Mouse (Mus musculus): Measurements from ENCODE around the gene Olfr1414. TPM values are rescaled to one million over a fixed set of nuclear protein-coding genes. Genes with fewer than 3 reads are reported as not detected.

The Olfr1414 gene
- polyA plus RNA-seq, 1 experiment from 2014 or later, result not detected

GRCm38 (mm10) chr1:92485013-92485412 lies 33.4 kb downstream of the Olfr1414 start, which contains the start of gene Olfr1416:
Gene Olfr1416 (minus strand): TSS chr1:92485113.
- H3K4me2 ChIP-seq (replicated peaks; ENCODE audit: low read depth, low read length), result no peak within 1 kb of the TSS
- H3K27me3 ChIP-seq (ENCODE audit: control insufficient read depth, insufficient read depth, low read length), result no peaks in the 10 kb centered on the region
- no peak within 1 kb of the TSS for H3K27ac ChIP-seq (ENCODE audit: low read depth, low read length)
- no peak for ATAC-seq (ENCODE audit: low FRiP score, low TSS enrichment)
- no peak within 1 kb of the TSS for H3K9ac ChIP-seq (ENCODE audit: low read depth, low read length)
- H3K9me3 ChIP-seq (ENCODE audit: control insufficient read depth, low read length), result peaks cover 2% of the 10 kb centered on the region; the same call in 1 of the 2 replicates
- H3K4me3 ChIP-seq (ENCODE audit: low read length), result no peak within 1 kb of the TSS
- no peaks in the 10 kb centered on the region for H3K36me3 ChIP-seq (ENCODE audit: control insufficient read depth, insufficient read depth, low read length)
- no peaks in the 10 kb centered on the region for H3K4me1 ChIP-seq (ENCODE audit: control insufficient read depth, insufficient read depth, low read length)

GRCm38 (mm10) chr1:92474066-92474578 lies 44.3 kb downstream of the Olfr1414 start:
- H3K4me3 ChIP-seq (ENCODE audit: low read length), result peak overlapping the region; percentile 97
- peaks cover 21% of the 10 kb centered on the region for H3K36me3 ChIP-seq (ENCODE audit: control insufficient read depth, insufficient read depth, low read length)
- H3K27ac ChIP-seq (ENCODE audit: low read depth, low read length), result no peak overlapping the region
- H3K9me3 ChIP-seq (ENCODE audit: control insufficient read depth, low read length), result no peaks in the 10 kb centered on the region
- peak overlapping the region; percentile 93 for H3K4me2 ChIP-seq (replicated peaks; ENCODE audit: low read depth, low read length)
- no peaks in the 10 kb centered on the region; the same call in 1 of the 2 replicates for H3K27me3 ChIP-seq (ENCODE audit: control insufficient read depth, insufficient read depth, low read length)
- WGBS, result 5% methylated on average over 10 of the region's 10 CpGs
- peak; percentile 65 for ATAC-seq (ENCODE audit: low FRiP score, low TSS enrichment)
- peaks cover 9% of the 10 kb centered on the region for H3K4me1 ChIP-seq (ENCODE audit: control insufficient read depth, insufficient read depth, low read length)
- peak overlapping the region; percentile 95 for H3K9ac ChIP-seq (ENCODE audit: low read depth, low read length)

- Histone ChIP-seq H3K27ac (ENCODE audit: low read depth, low read length) (peak within 1 kb of the TSS; percentile 59; the same call in 1 of the 2 replicates), H3K9ac (ENCODE audit: low read depth, low read length) (peak within 1 kb of the TSS; percentile 95), H3K4me2 (replicated peaks; ENCODE audit: low read depth, low read length) (peak within 1 kb of the TSS; percentile 93), H3K4me3 (ENCODE audit: low read length) (peak within 1 kb of the TSS; percentile 97), H3K36me3 (ENCODE audit: control insufficient read depth, insufficient read depth, low read length) (peaks cover 26% of the 10 kb centered on the region), H3K27me3 (ENCODE audit: control insufficient read depth, insufficient read depth, low read length) (no peaks in the 10 kb centered on the region; the same call in 1 of the 2 replicates), H3K4me1 (ENCODE audit: control insufficient read depth, insufficient read depth, low read length) (peaks cover 9% of the 10 kb centered on the region), H3K9me3 (ENCODE audit: control insufficient read depth, low read length) (no peaks in the 10 kb centered on the region)
- ATAC-seq (ENCODE audit: low FRiP score, low TSS enrichment), result peak; percentile 96
- WGBS, result under 1% methylated on average over 67 of the region's 67 CpGs
Observed at GRCm38 (mm10) chr1:92473165-92474041, 45.1 kb downstream of the Olfr1414 start, which contains the start of gene Ndufa10. Gene Ndufa10 (minus strand): TSS chr1:92473860.

- Histone ChIP-seq H3K4me2 (replicated peaks; ENCODE audit: low read depth, low read length) (no peak overlapping the region), H3K9me3 (ENCODE audit: control insufficient read depth, low read length) (no peaks in the 10 kb centered on the region), H3K4me1 (ENCODE audit: control insufficient read depth, insufficient read depth, low read length) (peaks cover 6% of the 10 kb centered on the region), H3K36me3 (ENCODE audit: control insufficient read depth, insufficient read depth, low read length) (peaks cover 71% of the 10 kb centered on the region), H3K4me3 (ENCODE audit: low read length) (no peak overlapping the region), H3K27ac (ENCODE audit: low read depth, low read length) (no peak overlapping the region), H3K9ac (ENCODE audit: low read depth, low read length) (no peak overlapping the region), H3K27me3 (ENCODE audit: control insufficient read depth, insufficient read depth, low read length) (no peaks in the 10 kb centered on the region)
- ATAC-seq (ENCODE audit: low FRiP score, low TSS enrichment), result no peak
- WGBS, result 80% methylated on average over 4 of the region's 4 CpGs
Observed at GRCm38 (mm10) chr1:92468891-92469290, 49.6 kb downstream of the Olfr1414 start.

- Histone ChIP-seq H3K9ac (ENCODE audit: low read depth, low read length) (no peak overlapping the region), H3K27me3 (ENCODE audit: control insufficient read depth, insufficient read depth, low read length) (no peaks in the 10 kb centered on the region), H3K4me3 (ENCODE audit: low read length) (no peak overlapping the region), H3K36me3 (ENCODE audit: control insufficient read depth, insufficient read depth, low read length) (peaks cover 90% of the 10 kb centered on the region), H3K4me2 (replicated peaks; ENCODE audit: low read depth, low read length) (no peak overlapping the region), H3K27ac (ENCODE audit: low read depth, low read length) (no peak overlapping the region), H3K4me1 (ENCODE audit: control insufficient read depth, insufficient read depth, low read length) (no peaks in the 10 kb centered on the region), H3K9me3 (ENCODE audit: control insufficient read depth, low read length) (0 out of 2 replicates have a peak, but pooled peaks cover 3% of the 10 kb centered on the region)
- WGBS, result 90% methylated on average over 6 of the region's 6 CpGs
- no peak for ATAC-seq (ENCODE audit: low FRiP score, low TSS enrichment)
Observed at GRCm38 (mm10) chr1:92458416-92458815, 60.0 kb downstream of the Olfr1414 start.

- Histone ChIP-seq H3K27me3 (ENCODE audit: control insufficient read depth, insufficient read depth, low read length) (no peaks in the 10 kb centered on the region), H3K9ac (ENCODE audit: low read depth, low read length) (no peak overlapping the region), H3K4me2 (replicated peaks; ENCODE audit: low read depth, low read length) (no peak overlapping the region), H3K36me3 (ENCODE audit: control insufficient read depth, insufficient read depth, low read length) (peaks cover 90% of the 10 kb centered on the region), H3K4me1 (ENCODE audit: control insufficient read depth, insufficient read depth, low read length) (no peaks in the 10 kb centered on the region), H3K4me3 (ENCODE audit: low read length) (no peak overlapping the region), H3K27ac (ENCODE audit: low read depth, low read length) (no peak overlapping the region), H3K9me3 (ENCODE audit: control insufficient read depth, low read length) (0 out of 2 replicates have a peak, but pooled peaks cover 3% of the 10 kb centered on the region)
- no peak for ATAC-seq (ENCODE audit: low FRiP score, low TSS enrichment)
Observed at GRCm38 (mm10) chr1:92457758-92458157, 60.7 kb downstream of the Olfr1414 start.

Small RNA genes lying within 50 kb of the gene (microRNA-seq; reads per million reads assigned to microRNA genes)
- gene Mir6900, result 4.8 reads per million, percentile 19 among the genes with 10 or more reads in this experiment

Other genes with a start within 250 kb of the Olfr1414 start
- gene Ndufa10, start 44.8 kb downstream of the Olfr1414 start, polyA plus RNA-seq (2014; fragmentation: Nextera tagmentation; extraction: Ambion mirVana), result 314 and 335 TPM in 2 replicates
- gene Olfr1416, start 33.5 kb downstream of the Olfr1414 start, polyA plus RNA-seq (2014; fragmentation: Nextera tagmentation; extraction: Ambion mirVana), result not detected in 2 replicates
- not detected in 2 replicates for gene Olfr1415, start 22.6 kb downstream of the Olfr1414 start, polyA plus RNA-seq (2014; fragmentation: Nextera tagmentation; extraction: Ambion mirVana)
- not detected in 2 replicates for gene Olfr1413, start 52.7 kb upstream of the Olfr1414 start, polyA plus RNA-seq (2014; fragmentation: Nextera tagmentation; extraction: Ambion mirVana)
- not detected in 2 replicates for gene Olfr1412, start 67.1 kb upstream of the Olfr1414 start, polyA plus RNA-seq (2014; fragmentation: Nextera tagmentation; extraction: Ambion mirVana)
- not detected in 2 replicates for gene Olfr1411, start 75.8 kb upstream of the Olfr1414 start, polyA plus RNA-seq (2014; fragmentation: Nextera tagmentation; extraction: Ambion mirVana)
- not detected in 2 replicates for gene Olfr1410, start 87.1 kb upstream of the Olfr1414 start, polyA plus RNA-seq (2014; fragmentation: Nextera tagmentation; extraction: Ambion mirVana)
- gene Olfr12, start 99.1 kb upstream of the Olfr1414 start, polyA plus RNA-seq (2014; fragmentation: Nextera tagmentation; extraction: Ambion mirVana), result not detected in 2 replicates
- 414 and 584 TPM in 2 replicates for gene Cops9, start 123.3 kb upstream of the Olfr1414 start, polyA plus RNA-seq (2014; fragmentation: Nextera tagmentation; extraction: Ambion mirVana)
- 0.43 TPM in 1 of 2 replicates, not detected in the other for gene Otos, start 130.2 kb upstream of the Olfr1414 start, polyA plus RNA-seq (2014; fragmentation: Nextera tagmentation; extraction: Ambion mirVana)

Data from kidney, embryonic 14.5 days (tissue).